Mouse (Mus musculus) erythroblast, adult 5-6 weeks (primary cell): ENCODE results near the gene Gpr33. TPM values are rescaled to one million over a fixed set of nuclear protein-coding genes. Genes with fewer than 3 reads are reported as not detected.

Source experiments
- ATAC-seq: replicated peaks from 2 replicates; pipeline ENCODE4 v1.8.0; 2016; ENCODE audit warnings: moderate number of reproducible peaks, mild to moderate bottlenecking, moderate TSS enrichment, inconsistent platforms; ENCODE audit not compliant: poor library complexity, low FRiP score, severe bottlenecking
- total RNA-seq, 2 experiments: library from RNA; stranded (forward) in 1 of 2; stranded (reverse) in 1 of 2; fragments of 150-400 nt in 1 of 2; fragments of 200-764, 138-1000 nt in 1 of 2; gene quantifications; 2 replicates each; pipeline versions ENCODE4 v1.2.3 to v1.2.4; 2015 to 2017; ENCODE audit warnings: low replicate concordance in 2 of 2

The Gpr33 gene
- total RNA-seq, 2 experiments from 2014 or later = not detected

- no peak for ATAC-seq
Observed at GRCm38 (mm10) chr12:51988536-51988935, 39.3 kb downstream of the Gpr33 start.

DNA sequence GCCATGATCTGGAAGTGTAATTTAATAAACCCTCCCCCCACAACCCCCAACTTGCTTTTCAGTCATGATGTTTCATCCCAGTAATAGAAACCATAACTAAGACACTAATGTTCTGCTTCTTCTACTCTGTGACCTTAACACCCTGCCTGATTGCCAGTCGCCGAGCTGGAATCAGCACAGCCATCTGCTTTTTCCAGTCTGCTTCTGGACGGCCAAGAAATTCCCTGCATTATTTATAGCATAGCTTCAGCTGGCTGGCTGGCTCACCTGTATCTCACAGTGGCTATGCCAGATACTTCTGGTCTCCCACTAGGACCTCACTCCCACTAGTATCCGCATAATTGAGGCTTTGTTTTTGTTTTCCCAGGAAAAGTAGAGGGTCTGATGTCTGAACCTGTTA, 42.0 kb downstream of the Gpr33 start:
- no peak for ATAC-seq

DNA sequence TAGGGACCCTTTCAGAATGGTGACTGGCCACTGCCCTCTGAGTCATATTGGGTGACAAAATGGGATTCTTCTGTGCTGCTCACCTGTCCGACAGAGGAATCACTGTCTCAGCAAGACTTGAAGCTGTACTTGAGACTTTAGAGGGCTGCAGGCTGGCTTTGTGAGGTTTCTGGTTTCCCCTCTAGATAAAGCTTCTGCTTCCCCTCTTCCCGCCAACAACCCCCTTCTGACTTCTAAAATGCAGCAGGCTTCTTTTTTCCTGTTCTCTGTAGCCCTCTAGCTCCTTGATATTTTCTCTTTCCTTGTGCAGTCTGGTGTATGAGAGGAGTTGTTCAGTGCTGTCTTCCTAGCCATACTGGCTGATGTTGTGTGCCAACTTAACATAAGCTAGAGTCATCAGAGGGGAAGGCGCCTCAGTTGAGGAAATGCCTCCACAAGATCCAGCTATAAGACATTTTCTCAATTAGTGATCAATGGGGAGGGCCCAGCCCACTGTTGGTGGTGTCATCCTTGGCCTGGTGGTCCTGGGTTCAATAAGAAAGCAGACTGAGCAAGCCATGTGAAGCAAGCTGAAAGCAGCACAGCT, 42.6 kb downstream of the Gpr33 start:
- no peak for ATAC-seq

GRCm38 (mm10) chr12:51983625-51984024, 44.2 kb downstream of the Gpr33 start:
- no peak for ATAC-seq

DNA sequence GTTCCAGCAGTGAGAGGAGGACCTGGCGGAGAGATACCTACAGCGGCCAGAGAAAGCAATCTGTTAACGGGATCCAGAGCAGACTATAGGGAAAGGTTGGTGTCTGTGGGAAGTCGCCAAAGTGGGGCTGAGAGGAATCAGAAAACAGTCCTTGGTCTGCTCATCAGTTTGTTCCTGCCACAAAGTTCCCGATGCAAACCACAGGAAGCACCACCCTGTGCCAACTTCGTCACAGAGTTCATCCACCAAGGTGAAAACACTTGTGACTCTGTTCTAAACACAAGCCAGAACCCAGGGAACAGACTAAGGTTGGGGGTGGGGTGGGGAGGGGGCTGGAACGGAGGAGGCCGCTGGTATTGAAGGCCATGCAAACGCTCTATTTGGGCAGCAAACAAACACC, 51.3 kb downstream of the Gpr33 start:
- no peak for ATAC-seq

DNA sequence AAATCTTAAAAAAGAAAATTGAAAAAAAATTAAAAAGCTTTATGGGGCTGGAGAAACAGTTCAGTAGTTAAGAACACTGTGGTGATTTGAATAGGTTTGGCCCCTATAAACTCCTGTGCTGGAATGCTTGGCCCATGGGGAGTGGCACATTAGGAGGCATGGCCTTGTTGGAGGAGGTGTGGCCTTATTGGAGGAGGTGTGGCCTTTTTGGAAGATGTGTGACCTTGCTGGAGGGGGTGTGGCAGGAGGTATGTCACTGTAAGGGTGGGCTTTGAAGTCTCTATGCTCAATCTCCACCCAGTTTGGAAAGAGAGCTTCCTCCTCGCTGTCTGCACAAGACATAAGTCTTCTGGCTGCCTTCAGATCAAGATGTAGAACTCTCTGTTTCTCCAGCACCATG, 53.5 kb downstream of the Gpr33 start:
- no peak for ATAC-seq

Other genes starting within 250 kb of the Gpr33 start
- 251 and 276 TPM in 2 replicates for gene Hectd1, start 198.5 kb downstream of the Gpr33 start, total RNA-seq (2015; ENCODE audit: low replicate concordance)
- 521 and 575 TPM in 2 replicates for gene Hectd1, start 198.5 kb downstream of the Gpr33 start, total RNA-seq (2017; ENCODE audit: low replicate concordance)
- 18.1 and 18.6 TPM in 2 replicates for gene Heatr5a, start 56.7 kb downstream of the Gpr33 start, total RNA-seq (2015; ENCODE audit: low replicate concordance)
- 15.2 and 20.1 TPM in 2 replicates for gene Heatr5a, start 56.7 kb downstream of the Gpr33 start, total RNA-seq (2017; ENCODE audit: low replicate concordance)
- 5.4 and 7.7 TPM in 2 replicates for gene Dtd2, start 21.6 kb downstream of the Gpr33 start, total RNA-seq (2015; ENCODE audit: low replicate concordance)
- 5.3 and 5.9 TPM in 2 replicates for gene Dtd2, start 21.6 kb downstream of the Gpr33 start, total RNA-seq (2017; ENCODE audit: low replicate concordance)
- 1.5 TPM in 2 replicates for gene Nubpl, start 69.7 kb upstream of the Gpr33 start, total RNA-seq (2015; ENCODE audit: low replicate concordance)
- not detected in 2 replicates for gene Nubpl, start 69.7 kb upstream of the Gpr33 start, total RNA-seq (2017; ENCODE audit: low replicate concordance)